Mouse (Mus musculus) megakaryocyte, embryonic 14.5 days (primary cell): ENCODE results near the gene Actbl2.

Source experiments
- FLI1 ChIP-seq: IDR thresholded peaks from 2 replicates; pipeline ENCODE4 v1.6.1; 2012; ENCODE audit warnings: low read length, inconsistent platforms, mixed read lengths
- GATA1 ChIP-seq: IDR thresholded peaks from 3 replicates; pipeline ENCODE4 v1.6.1; 2012; ENCODE audit warnings: mixed read lengths, low read length, inconsistent platforms, borderline replicate concordance

DNA sequence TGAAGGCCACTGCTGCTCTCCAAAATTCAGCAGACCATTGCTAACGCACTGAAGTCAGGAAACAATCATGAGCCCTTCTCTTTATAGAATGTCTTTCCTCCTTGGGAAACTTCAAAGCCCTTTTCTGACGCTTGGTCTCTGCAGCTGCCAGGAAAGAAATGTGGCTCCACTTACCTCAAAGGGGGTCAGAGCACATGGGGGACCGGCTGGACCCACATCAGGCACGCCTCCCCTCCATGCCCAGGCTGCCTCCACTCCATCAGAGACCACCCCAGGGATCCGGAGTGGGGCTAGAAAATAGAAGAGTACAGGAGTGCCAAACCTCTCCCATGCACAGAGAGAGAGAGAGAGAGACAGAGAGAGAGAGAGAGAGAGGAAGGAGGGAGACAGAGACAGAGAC lies 26.0 kb upstream of the Actbl2 start:
- TF ChIP-seq GATA1 (no peak), FLI1 (no peak)
